Mouse (Mus musculus): ENCODE measurements around the gene Tesk1.

Tesk1 gene

DNA sequence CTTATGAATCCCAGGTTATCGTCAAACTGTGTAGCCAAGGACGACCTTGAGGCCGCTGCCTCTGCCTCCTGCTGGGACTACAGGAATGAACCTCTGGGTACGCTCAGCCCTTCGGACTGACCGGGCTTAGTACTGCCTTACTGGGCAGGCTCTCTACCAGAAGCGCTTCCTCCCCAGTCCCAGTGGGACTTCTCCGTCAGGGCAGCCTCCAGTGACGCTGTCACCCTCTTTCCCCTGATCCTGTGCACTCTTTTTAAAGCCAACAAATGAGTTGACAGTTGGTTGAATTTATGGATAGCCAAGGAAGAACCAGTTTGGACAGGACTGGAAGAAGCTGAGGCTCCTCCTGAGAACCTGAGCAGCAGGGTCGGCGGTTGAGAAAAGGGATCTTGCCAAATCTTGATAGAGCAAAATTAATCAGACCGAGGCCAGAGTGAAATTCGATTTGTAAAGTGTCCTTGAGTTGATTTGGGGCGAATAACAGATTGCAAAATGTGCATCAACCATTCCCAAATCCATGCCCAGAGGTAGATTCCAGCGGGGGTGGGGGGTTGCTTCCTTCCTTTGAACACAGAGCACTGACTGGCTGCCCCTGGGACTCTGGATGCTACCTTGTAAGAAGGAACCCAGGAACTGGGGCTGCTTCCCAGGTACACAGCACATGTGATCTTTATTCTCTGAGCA is 22.6 kb upstream of the Tesk1 start:
- DNase-seq (ENCODE audit: low spot score), result no peak

DNA sequence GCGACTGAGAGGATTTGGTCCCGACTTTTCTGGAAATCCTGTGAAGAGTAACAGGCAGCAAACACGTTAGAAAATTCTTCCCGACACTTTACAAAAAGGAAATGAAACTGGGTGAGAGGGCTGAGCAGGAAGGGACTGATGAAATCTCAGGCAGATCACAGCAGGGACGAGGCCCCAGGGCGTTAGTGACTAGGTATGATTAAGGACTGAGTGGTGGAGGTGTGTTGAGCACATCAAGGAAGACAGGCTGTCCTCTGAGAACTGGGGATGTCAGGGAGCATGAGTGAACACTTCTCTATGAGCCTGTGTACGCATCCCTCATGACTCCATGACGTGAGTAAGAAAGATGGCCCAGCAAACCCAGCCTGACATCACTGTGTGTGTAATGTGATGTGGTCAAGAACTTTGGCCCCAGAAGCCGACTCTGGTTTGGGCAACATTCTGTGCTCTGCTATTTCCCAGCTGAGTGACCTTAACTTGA is 21.9 kb upstream of the Tesk1 start:
- no peak for DNase-seq (ENCODE audit: low spot score)

DNA sequence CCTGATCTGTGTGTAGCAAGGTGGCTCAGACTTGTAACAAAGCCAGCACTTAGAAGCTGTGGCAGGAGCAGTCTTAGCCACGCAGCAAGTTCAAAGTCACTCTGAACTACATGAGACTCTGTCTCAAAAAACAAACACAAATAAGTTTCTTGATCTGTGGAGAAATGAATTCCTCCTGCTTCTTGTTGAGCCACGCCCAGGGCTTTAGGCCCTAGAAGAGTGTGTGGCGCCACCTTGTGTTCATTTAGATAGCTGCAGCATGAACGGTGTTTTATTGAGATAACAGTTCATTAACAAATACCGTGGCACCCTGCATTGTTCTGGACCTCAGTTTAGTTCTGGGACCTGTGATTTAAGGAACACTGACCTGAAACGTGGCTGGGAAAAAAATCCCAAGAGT is 21.4 kb upstream of the Tesk1 start:
- peak; percentile 95 for DNase-seq (ENCODE audit: low spot score)

DNA sequence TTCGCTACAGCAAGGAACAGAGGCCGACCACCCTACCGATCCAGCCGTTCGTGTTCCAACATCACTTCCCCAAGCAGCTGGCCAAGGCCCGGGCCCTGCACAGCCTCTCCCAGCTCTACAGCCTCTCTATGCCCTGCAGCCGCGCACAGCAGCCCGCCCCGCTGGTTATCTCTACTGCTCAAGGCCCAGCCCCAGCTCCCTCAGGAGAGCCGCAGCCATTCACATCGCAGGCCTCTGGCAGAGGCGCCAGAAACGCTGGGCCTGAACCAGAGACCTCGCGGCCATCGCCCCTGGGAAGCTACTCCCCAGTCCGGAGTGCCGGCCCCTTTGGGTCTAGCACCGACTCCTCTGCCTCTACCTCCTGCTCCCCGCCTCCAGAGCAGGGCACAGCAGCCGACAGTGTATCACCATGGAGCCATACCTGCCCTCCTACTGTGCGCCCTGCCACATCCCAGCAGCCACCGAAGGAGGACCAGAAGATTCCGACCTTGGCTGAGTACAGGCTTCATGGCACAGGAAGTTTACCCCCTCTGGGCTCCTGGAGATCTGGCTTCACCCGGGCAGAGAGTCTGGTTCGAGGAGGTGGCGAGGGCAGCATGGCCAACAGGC is 20.0 kb upstream of the Tesk1 start:
- DNase-seq (ENCODE audit: low spot score), result no peak

DNA sequence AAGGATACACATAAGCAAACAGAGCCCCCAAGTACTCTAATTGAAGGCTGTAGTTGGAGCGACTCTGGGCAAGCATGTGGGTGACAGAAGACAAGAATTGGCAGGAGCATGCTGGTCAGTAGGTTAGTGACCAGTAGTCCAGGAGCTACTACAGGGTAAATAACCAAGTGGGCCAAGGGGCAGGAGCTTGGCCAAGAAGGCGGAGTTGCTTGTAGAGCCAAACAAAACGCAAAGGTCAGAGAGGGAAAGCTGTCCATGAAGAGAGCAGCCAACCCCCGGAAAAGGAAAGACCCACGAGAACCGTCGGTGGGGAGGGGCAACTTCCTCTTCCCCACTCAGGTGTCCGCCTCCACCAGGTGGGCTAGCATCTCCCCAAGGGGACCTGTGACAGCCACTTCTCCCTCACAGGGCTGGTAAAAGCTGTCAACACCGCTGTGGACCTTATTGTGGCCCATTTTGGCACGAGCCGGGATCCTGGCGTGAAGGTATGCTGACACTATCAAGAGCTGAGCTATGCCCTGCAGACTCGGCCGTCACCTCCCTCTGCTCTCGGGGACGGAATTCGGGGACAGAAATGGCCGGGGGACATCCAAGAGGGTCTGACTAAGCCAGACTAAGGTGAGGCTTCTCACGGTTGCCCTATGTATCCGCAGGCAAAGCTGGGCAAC is 18.3 kb upstream of the Tesk1 start:
- no peak for DNase-seq (ENCODE audit: low spot score)

DNA sequence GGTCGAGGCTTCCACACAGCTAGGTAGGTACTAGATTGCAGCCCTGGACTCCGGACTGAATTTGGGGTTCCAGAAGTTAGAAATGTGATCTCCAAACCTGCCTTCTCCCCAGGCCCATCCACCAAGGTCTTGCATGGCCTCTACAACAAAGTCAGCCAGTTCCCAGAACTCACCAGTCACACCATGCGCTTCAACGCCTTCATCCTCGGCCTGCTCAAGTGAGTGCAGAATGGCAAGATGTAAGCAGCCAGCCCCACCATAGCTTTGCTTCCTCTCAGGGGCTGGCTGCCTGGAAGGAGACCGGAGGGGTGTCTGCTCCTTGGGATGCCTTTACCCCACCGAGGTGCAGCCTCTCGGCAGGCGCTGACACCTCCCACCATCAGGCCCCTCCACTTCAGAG is 17.7 kb upstream of the Tesk1 start:
- no peak for DNase-seq (ENCODE audit: low spot score)

DNA sequence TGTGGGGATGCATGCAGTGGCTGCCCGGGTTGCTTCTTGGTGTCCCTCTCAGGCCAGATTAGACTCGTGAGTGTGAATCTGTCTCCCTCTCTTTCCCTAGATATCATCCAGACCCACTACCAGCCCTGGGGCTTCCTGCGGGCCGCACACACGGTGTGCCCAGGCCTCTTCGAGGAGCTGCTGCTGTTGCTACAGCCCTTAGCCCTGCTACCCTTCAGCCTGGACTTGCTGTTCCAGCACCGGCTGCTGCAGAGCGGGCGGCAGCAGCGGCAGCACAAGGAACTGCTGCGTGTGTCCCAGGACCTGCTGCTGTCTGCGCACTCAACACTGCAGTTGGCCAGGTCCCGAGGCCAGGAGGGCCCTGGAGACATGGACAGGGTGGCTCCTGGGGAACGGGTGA is 16.5 kb upstream of the Tesk1 start:
- no peak for DNase-seq (ENCODE audit: low spot score)

DNA sequence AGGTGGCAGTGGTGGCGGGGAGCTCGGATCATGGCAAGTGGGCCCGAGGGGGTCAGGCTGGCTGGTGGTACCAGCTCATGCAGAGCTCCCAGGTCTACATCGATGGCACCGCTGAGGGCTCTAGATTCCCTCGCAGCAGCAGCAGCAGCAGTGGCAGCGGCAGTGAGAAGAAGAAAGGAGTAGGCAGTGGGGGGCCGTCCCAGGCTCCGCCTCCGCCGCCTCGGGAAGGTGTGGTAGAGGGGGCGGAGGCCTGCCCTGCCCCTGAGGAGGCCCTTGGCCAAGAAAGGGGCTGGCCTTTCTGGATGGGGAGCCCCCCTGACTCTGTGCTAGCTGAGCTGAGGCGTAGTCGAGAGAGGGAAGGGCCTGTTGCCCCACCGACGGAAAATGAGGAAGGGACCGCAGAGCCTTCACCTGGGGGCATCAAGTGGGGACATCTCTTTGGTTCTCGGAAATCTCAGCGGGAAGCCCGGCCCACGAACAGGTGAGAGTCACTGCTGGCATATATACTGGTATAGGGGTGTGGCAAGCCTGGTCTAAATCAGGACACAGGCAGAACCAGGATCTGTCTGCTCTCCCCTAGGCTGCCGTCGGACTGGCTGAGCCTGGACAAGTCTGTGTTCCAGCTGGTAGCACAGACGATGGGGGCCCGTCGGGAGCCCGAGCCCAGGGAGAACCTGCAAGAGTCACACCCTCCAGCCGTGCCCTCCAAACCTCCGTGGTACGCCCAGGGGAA is 15.9 kb upstream of the Tesk1 start:
- no peak for DNase-seq (ENCODE audit: low spot score)

DNA sequence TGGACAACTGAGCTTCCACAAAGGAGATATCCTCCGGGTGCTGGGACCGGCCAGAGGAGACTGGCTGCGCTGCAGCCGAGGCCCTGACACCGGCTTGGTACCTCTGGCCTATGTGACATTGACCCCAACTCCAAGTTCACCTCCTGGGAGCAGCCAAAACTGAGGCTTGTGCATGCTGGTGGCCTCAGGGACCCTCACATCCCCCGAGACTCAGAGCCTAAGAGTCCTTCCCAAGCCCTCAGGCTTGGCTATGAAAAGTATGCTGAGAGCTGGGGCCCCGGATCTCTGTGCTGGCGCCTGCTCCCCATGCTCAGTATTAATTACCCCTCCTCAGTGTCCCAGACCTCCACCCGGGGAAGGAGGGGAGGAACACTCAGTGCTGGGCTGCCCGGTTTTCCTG is 15.3 kb upstream of the Tesk1 start:
- no peak for DNase-seq (ENCODE audit: low spot score)

DNA sequence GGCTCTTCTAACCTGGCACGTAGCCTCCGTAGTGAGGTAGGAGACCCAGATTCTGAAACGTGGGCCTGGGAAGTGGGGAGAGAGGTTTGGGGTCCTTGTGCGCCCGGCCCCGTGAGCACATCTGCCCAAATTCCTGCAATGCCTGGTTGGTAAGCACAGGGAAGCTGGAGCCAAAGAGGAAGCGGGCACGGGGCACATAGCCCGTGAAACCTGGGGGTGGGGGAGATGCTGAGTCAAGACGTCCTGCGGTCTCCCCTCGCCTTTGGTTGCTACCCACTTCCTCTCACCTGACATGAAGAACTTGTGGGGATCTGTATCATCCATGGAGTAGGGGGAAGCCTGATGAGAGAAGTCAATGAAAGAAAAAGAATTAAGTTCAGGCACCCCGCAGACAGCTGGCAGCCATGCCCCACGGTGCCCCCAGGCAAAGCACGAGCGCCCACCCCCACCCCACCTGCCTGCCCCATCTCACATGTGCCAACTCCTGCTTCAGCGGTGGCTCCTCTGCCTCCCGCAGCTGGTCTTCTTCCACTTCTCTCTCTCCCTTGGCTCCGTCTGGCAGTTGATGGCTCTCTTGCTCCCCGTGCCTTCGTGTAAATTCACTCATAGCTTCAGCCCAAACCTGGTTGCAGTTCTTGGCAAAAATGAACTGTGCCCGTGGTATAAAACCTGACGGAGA is 14.1 kb upstream of the Tesk1 start:
- DNase-seq (ENCODE audit: low spot score), result no peak

DNA sequence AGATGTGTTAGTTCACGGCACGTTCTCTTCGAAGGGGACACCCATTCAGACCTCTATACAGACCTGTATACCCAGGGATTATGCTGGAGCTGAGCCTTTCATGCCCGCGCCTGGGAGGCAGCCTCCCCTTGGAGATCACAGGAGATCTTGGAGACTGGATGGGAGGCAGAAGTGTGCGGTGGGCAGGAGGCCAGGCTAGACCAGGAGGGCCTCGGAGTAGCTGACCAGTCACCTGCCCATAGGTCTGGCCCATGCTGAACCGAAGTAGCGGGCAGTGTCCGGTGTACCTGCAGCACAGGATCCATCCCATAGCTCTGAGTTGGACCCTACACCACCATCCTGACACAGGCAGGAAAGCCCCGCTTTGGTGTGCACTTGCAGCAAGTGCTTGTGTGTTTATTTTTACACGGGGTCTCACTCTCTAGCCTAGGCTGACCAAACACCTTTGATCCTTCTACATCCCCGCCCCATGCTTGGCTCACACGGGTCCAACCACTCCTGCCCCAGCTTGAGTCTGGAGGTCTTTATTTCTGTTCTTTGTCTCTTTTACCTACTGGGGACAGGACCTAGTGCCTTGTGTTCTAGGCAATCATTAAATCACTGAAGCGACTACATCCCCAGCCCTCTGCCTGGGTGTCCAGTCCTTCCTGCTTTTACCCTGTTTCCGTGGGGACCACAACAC is 13.4 kb upstream of the Tesk1 start:
- DNase-seq (ENCODE audit: low spot score), result no peak

DNA sequence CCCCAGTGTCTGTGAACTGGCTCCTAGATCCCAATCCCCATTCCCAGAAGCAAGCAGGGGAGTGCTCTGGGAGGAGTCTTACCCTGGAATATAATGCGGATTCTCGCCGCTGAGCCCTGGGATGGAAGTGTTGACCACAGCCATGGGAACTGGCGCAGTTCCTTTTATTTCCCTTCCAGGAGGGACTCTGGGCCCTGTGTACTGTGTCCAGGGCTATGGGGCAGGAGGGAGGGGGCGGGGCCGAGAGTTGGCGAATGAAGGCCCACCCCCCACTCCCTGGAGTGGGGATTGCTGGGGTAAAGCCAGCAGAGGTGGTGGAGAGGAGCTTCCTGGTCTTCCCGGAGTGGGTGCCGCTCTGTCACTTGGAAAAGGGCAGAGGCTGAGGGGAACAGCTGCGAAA is 12.8 kb upstream of the Tesk1 start, which contains the start of gene Fam166b:
Gene Fam166b, minus strand, starts transcription at position 189 of the 400 bp plus-strand sequence.
- DNase-seq (ENCODE audit: low spot score), result no peak

DNA sequence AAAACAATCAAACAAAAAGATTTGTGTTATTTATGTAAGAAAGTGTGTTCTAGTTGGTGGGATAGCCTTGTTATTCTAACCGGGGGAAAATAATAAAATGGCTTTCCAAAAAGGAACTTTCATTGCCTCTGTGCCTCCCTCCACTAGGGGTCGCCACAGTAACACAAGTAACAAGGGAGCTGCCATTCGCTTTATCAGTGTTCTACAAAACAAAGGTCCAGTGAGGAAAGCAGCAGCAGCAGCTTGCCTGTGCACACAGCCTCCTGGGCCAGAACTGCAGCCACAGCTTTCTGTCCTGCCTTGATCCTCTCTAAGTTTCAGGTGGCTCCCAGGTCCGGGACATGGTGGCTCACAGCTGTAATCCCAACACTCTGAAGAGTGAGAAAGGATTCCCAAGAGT is 10.0 kb upstream of the Tesk1 start:
- DNase-seq (ENCODE audit: low spot score), result peak; percentile 96

DNA sequence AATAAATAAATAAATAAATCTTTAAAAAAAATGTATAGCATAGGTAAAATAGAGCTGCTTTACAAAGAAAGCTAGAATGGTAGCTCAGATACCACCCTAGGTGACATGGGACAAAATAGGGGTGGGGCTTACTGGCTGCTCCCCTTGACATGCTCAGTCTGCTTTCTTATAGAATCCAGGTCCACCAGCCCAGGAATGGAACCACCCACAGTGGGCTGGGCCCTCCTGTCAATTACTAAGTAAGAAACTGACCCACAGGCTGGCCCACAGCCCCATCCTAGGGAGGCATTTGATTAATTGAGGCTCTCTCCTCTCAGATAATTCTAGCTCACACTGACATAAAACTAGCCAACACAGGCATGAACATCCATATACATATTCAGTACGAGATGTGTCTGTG is 8.9 kb upstream of the Tesk1 start:
- no peak for DNase-seq (ENCODE audit: low spot score)

DNA sequence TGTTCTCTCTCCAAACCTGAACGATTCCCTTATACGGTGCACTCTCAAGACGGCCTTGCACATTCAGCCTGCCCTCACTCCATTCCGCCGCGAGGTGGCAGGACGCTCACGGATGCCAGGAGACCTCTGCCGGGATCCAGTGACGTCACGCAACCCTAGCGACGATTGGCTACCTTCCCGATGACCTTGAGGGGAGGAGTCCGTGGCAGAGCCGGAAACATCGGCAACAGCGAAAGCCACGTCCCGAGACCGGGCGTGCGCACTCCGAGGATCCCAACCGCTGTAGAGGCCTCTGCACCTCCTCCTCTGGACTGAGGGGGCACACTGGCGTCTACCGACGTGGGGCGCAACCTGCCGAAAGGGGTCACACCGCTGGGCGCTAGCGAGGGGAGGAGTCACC is 305 bp downstream of the Tesk1 start:
- peak; percentile 100 for DNase-seq (ENCODE audit: low spot score)

DNA sequence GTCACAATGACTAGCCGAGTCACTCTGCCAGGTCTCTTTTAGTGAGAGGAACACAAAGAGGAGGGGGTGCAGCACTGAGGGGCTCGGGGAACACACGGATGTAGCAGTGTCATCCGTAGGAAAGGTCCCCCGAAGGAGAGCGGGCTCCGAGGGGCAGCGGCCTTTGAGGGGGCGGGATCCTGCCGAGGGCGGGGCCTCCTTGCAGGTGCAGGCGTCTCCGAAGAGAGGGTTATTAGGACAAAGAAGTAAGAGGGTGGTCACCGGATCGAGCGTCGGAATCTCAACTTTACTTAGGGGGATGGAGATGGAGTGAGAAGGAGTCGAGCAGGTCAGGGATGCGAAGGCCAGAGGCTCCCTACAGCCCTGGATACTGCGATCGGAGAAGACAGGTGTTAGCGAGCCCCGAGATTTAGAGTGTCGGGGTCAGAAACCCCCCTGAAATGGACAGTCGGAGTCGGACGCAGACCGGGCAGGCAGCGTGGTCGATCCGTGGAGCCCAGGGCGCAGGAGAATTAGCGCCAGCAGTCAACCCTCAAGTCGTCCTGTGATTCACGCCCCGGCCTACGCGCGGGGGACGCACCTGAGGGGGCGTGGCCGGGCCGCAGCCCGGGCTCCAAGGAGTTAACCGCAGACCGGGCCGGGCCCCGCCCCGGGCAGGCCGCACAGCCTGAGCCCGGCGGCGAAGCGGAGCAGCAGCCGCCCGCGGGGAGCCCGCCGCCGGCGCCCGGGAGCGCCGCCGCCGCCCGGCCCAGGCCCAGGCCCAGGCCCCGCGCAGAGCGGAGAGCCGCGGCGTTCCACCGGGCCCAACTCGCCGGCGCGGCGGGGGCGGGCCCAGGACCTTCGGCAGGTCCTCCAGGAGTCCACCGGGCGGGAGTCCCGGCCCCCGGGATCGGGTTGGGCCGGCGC is 970 bp downstream of the Tesk1 start:
- DNase-seq (ENCODE audit: low spot score), result peak; percentile 78

DNA sequence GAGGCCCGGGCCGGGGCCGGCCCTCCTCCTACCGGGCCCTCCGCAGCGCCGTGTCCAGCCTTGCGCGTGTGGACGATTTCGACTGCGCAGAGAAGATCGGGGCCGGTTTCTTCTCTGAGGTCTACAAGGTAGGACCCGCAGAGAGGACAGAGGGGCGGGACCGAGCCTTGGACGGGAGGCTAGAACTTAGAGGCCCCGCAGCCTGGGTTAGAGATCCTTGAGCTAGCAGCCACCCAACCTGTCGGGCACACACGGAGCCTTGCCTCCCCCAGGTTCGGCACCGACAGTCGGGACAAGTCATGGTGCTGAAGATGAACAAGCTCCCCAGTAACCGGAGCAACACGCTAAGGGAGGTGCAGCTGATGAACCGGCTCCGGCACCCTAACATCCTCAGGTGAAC is 1.8 kb downstream of the Tesk1 start:
- peak; percentile 49 for DNase-seq (ENCODE audit: low spot score)

DNA sequence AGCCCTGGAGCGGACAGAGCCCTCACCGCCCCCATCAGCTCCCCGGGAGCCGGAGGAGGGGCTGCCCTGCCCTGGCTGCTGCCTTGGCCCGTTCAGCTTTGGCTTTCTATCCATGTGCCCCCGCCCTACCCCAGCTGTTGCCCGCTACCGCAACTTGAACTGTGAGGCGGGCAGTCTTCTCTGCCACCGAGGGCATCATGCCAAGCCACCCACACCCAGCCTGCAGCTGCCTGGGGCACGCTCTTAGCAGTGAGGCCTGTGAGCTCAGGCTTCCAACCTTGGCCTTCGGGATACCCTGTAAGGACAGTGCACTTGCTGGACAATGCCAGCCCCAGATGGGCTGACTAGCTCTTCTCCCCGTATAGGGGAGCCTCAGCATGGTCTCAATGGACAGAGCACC is 5.5 kb downstream of the Tesk1 start:
- DNase-seq (ENCODE audit: low spot score), result no peak

DNA sequence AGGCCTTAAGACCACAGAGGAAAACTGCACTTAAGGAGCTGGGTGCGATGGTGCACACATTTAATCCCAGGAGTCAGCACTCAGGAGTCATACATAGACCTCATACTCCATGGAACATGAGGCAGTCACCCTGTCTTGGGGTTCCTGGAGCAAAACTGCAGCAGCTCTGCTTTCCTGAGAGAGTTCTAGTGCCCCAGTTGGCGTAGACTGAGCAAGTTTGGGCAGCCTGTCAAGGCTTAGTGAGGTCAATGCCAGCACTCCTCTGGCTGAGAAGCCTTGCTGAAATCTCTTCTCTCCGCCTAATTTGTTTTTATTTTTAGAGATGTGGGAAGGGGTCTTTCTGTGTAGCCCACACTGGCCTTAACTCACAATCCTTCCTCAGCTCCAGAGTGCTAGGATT is 6.8 kb downstream of the Tesk1 start:
- no peak for DNase-seq (ENCODE audit: low spot score)

DNA sequence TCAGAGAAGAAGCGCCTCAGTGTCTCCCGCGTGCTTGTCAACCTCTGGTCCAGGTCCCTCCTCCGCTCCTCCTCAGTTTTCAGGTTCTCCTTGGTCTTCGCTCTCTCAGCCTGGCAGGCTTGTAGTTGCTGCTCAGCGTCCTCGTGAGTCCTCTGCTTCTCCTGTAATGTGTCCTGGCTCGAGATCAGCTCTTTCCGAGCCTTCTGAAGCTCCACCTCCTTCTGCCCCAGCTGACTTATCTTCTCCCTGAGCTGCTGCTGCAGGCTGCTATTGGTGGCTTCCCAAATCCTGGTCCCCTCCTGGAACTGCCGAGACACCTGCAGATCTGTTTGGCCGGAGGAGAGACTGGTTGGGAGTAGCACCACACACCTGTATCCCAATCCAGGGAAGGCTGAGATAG is 10.6 kb downstream of the Tesk1 start:
- no peak for DNase-seq (ENCODE audit: low spot score)

DNA sequence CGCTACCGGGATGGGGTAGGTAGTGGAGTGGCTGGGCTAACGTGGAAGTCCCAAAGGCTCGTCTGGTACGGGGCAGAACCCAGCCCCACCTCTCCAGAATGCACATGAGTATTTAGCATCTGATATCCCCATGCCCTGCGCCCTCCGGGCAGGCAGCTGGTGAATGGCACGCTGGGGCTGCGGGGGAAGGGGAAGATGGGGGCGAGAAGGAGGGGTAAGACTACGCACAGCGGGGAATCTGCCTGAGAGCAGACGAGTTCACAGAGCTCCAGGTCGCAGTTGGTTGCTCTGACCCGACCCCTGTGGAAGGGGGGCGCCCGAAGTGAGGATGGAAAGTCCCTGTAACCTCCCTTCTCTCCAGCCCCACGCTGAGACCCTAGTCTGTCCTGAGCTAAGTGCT is 11.7 kb downstream of the Tesk1 start:
- peak; percentile 40 for DNase-seq (ENCODE audit: low spot score)
